Mouse (Mus musculus): ENCODE results near the gene Crybg1. TPM values are rescaled to one million over a fixed set of nuclear protein-coding genes. Genes with fewer than 3 reads are reported as not detected.

The Crybg1 gene
- polyA plus RNA-seq, 1 experiment = 0.41 TPM

DNA sequence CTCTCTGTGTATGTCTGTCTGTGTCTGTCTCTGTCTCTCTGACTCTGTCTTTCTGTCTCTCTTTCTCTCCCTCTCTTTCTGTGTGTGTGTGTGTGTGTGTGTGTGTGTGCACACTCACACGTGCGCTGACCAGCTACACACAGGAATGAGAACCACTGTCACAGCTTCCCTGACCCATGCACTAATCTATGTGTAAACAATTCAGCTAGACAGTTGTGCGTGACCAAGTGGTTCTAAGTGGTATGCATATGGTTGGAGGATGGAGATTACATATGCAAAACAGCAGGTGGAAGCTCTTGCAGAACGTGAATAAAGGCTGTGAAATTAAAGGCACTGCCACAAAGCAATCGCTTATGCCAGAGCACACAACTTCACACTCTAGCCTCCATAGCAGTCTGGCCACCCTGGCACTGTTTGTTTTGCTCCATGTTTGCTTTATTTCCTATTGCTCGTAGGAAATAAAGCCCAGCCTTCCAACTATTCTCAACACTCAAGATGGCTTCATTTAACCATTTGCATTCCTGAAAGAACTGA, 24.2 kb downstream of the Crybg1 start:
- Histone ChIP-seq H3K4me1 (ENCODE audit: control insufficient read depth, insufficient read depth, low read length) (no peaks in the 10 kb centered on the region), H3K27me3 (ENCODE audit: control insufficient read depth, insufficient read depth, low read length) (no peaks in the 10 kb centered on the region), H3K36me3 (ENCODE audit: control insufficient read depth, insufficient read depth, low read length) (no peaks in the 10 kb centered on the region), H3K27ac (ENCODE audit: control insufficient read depth, insufficient read depth, low read depth, low read length) (no peak overlapping the region), H3K4me3 (ENCODE audit: control insufficient read depth, low read depth, low read length) (no peak overlapping the region)
- TF ChIP-seq CTCF (IDR thresholded peaks at IDR 0.05; ENCODE audit: control insufficient read depth, insufficient read depth, insufficient replicate concordance, low read depth, low read length) (no peak), POLR2A (IDR thresholded peaks at IDR 0.05; ENCODE audit: control insufficient read depth, low read depth, low read length) (no peak)

DNA sequence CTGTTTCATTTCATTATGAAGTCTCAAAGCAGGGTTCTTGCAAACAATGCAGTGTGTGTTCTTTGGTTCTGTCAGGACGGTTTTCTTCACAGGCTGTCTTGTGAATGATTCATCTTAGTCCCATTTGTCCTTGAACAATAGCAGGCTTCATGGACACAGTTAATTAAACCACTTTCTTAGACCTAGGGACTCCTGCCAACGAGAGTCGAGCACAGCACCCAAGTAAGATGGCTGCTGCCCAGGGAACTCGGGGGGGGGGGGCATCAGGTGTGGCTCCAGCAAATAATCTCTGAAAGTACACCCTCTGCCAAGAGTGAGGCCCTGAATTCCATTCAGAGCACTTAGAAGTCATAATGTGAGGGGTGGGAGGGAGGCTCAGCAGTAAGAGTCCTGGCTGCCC, 30.0 kb downstream of the Crybg1 start:
- peak overlapping the region; percentile 64 for H3K4me3 ChIP-seq (ENCODE audit: control insufficient read depth, low read depth, low read length)
- no peaks in the 10 kb centered on the region for H3K27me3 ChIP-seq (ENCODE audit: control insufficient read depth, insufficient read depth, low read length)
- no peak for TF ChIP-seq POLR2A (IDR thresholded peaks at IDR 0.05; ENCODE audit: control insufficient read depth, low read depth, low read length)
- no peak for TF ChIP-seq CTCF (IDR thresholded peaks at IDR 0.05; ENCODE audit: control insufficient read depth, insufficient read depth, insufficient replicate concordance, low read depth, low read length)
- H3K4me1 ChIP-seq (ENCODE audit: control insufficient read depth, insufficient read depth, low read length) = no peaks in the 10 kb centered on the region; the same call in none of the 2 replicates
- no peak overlapping the region for H3K27ac ChIP-seq (ENCODE audit: control insufficient read depth, insufficient read depth, low read depth, low read length)
- H3K36me3 ChIP-seq (ENCODE audit: control insufficient read depth, insufficient read depth, low read length) = no peaks in the 10 kb centered on the region

DNA sequence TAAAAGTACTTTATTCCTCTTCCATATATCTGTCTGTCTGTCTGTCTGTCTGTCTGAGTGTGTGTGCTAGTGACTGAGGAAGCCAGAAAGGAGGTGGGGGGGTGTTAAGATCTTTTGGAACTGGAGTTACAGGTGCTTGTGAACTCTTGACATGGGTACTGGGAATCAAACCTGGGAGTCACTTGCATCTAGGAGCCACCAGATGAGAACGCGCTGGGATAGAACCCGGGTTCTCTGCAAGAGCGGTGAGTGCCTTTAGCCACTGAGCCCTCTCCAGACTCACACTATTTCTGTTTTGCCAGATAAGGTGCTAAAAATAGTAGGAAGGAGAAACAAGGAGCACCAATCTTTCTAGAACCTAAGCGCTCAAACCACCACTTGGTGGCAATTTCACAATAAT, 31.9 kb downstream of the Crybg1 start:
- TF ChIP-seq CTCF (IDR thresholded peaks at IDR 0.05; ENCODE audit: control insufficient read depth, insufficient read depth, insufficient replicate concordance, low read depth, low read length) = no peak
- TF ChIP-seq POLR2A (IDR thresholded peaks at IDR 0.05; ENCODE audit: control insufficient read depth, low read depth, low read length) = no peak
- H3K4me1 ChIP-seq (ENCODE audit: control insufficient read depth, insufficient read depth, low read length) = no peaks in the 10 kb centered on the region; the same call in none of the 2 replicates

DNA sequence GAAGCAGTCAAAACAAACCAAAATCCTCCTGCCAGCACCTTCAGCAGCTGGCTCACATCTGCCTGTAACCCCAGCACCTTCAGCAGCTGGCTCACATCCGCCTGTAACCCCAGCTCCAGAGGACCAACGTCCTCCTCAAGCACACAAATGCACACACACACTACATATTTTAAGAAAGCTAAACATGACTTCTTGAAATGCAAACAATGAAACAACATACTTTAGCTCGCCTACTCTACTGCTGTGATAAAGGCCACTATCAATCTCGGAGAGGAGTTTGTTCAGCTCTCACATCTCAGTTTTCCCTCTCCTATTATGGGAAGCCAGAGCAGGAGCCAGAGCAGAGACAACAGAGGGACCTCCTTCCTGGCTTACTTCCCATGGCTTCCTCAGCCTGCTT, 34.0 kb downstream of the Crybg1 start:
- H3K36me3 ChIP-seq (ENCODE audit: control insufficient read depth, insufficient read depth, low read length) = no peaks in the 10 kb centered on the region
- TF ChIP-seq CTCF (IDR thresholded peaks at IDR 0.05; ENCODE audit: control insufficient read depth, insufficient read depth, insufficient replicate concordance, low read depth, low read length) = no peak
- no peak for TF ChIP-seq POLR2A (IDR thresholded peaks at IDR 0.05; ENCODE audit: control insufficient read depth, low read depth, low read length)
- no peak overlapping the region for H3K27ac ChIP-seq (ENCODE audit: control insufficient read depth, insufficient read depth, low read depth, low read length)
- H3K27me3 ChIP-seq (ENCODE audit: control insufficient read depth, insufficient read depth, low read length) = no peaks in the 10 kb centered on the region
- H3K4me3 ChIP-seq (ENCODE audit: control insufficient read depth, low read depth, low read length) = no peak overlapping the region
- H3K4me1 ChIP-seq (ENCODE audit: control insufficient read depth, insufficient read depth, low read length) = no peaks in the 10 kb centered on the region; the same call in none of the 2 replicates

More for the DNA sequence above, 31.9 kb downstream of the Crybg1 start:
- Histone ChIP-seq H3K27ac (ENCODE audit: control insufficient read depth, insufficient read depth, low read depth, low read length) (no peak overlapping the region), H3K27me3 (ENCODE audit: control insufficient read depth, insufficient read depth, low read length) (no peaks in the 10 kb centered on the region), H3K36me3 (ENCODE audit: control insufficient read depth, insufficient read depth, low read length) (no peaks in the 10 kb centered on the region), H3K4me3 (ENCODE audit: control insufficient read depth, low read depth, low read length) (no peak overlapping the region)

DNA sequence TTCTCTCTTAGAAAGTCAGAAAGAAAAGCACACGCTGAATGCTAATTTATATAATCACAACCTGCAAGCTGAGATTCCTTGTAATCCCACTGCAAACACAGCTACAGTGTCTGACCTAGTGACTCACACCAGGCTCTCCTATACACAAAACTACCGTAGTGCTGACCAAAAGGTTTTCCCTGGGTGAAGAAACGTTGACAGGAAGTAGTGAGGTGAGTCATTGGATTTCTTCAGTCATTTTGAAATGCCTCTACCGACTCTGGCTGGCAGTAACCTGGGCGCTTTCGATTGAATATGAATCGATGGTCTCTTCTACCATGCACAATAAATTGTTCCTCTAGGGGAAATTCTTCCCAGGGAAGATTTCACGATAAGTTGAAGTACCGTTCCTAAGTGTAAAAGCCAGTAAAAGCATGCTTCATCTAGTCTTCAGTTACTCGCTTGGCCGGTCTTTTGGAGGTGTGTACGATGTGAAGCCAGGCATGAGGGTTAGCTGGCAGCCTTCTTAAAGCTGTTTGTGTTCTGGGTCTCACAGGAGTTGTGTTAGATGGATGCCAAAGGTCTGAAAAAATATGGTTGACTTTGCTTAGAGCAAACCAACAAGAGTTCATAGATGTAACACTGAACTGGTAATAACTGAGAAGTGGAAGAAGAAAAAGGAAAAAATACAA, 36.5 kb downstream of the Crybg1 start:
- Histone ChIP-seq H3K4me1 (ENCODE audit: control insufficient read depth, insufficient read depth, low read length) (no peaks in the 10 kb centered on the region), H3K4me3 (ENCODE audit: control insufficient read depth, low read depth, low read length) (no peak overlapping the region), H3K27ac (ENCODE audit: control insufficient read depth, insufficient read depth, low read depth, low read length) (no peak overlapping the region), H3K36me3 (ENCODE audit: control insufficient read depth, insufficient read depth, low read length) (no peaks in the 10 kb centered on the region), H3K27me3 (ENCODE audit: control insufficient read depth, insufficient read depth, low read length) (no peaks in the 10 kb centered on the region)
- TF ChIP-seq CTCF (IDR thresholded peaks at IDR 0.05; ENCODE audit: control insufficient read depth, insufficient read depth, insufficient replicate concordance, low read depth, low read length) (no peak), POLR2A (IDR thresholded peaks at IDR 0.05; ENCODE audit: control insufficient read depth, low read depth, low read length) (no peak)

DNA sequence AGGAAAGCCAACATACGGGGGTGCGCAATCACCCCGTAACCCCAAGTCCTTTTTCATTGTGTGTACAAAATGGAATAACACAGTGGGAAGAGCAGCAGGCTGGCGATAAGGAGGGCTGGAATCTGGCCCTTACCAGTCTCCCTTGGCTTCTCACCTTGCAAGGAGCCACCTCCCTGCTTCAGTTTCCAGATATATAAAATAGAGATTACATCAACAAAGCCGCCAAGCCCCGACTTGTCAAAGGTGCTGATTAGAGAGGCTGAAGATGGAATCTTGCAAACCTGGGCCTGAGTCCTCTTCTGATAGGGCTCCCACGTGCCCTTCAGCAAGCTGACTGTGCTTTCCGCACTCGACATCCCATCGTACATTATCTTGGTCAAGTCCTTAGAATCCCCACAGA, 37.5 kb downstream of the Crybg1 start:
- Histone ChIP-seq H3K4me3 (ENCODE audit: control insufficient read depth, low read depth, low read length) (no peak overlapping the region), H3K27ac (ENCODE audit: control insufficient read depth, insufficient read depth, low read depth, low read length) (no peak overlapping the region), H3K4me1 (ENCODE audit: control insufficient read depth, insufficient read depth, low read length) (no peaks in the 10 kb centered on the region), H3K27me3 (ENCODE audit: control insufficient read depth, insufficient read depth, low read length) (no peaks in the 10 kb centered on the region), H3K36me3 (ENCODE audit: control insufficient read depth, insufficient read depth, low read length) (no peaks in the 10 kb centered on the region)
- no peak for TF ChIP-seq CTCF (IDR thresholded peaks at IDR 0.05; ENCODE audit: control insufficient read depth, insufficient read depth, insufficient replicate concordance, low read depth, low read length)
- no peak for TF ChIP-seq POLR2A (IDR thresholded peaks at IDR 0.05; ENCODE audit: control insufficient read depth, low read depth, low read length)

DNA sequence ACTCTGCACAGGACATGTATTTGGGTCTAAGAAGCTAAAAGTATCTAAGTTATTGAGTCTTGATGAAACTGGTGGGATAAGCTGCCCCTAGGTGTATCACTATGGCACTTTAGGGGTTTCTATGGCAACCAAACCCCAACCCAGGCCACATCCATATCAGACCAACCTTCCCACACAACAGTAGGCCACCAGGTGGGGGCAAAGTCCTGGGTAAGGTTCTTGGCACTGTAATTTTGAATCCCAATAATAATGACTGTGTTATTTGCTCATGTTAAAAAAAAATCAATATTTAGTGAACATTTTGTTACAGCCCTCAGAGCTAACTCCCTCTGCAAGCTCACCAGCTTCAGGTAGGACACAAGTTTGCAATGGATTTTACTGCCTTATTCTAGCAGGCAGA, 38.2 kb downstream of the Crybg1 start:
- Histone ChIP-seq H3K4me1 (ENCODE audit: control insufficient read depth, insufficient read depth, low read length) (no peaks in the 10 kb centered on the region), H3K36me3 (ENCODE audit: control insufficient read depth, insufficient read depth, low read length) (no peaks in the 10 kb centered on the region), H3K4me3 (ENCODE audit: control insufficient read depth, low read depth, low read length) (no peak overlapping the region), H3K27ac (ENCODE audit: control insufficient read depth, insufficient read depth, low read depth, low read length) (no peak overlapping the region), H3K27me3 (ENCODE audit: control insufficient read depth, insufficient read depth, low read length) (no peaks in the 10 kb centered on the region)
- TF ChIP-seq CTCF (IDR thresholded peaks at IDR 0.05; ENCODE audit: control insufficient read depth, insufficient read depth, insufficient replicate concordance, low read depth, low read length) (no peak), POLR2A (IDR thresholded peaks at IDR 0.05; ENCODE audit: control insufficient read depth, low read depth, low read length) (no peak)
